Mouse (Mus musculus): Measurements from ENCODE around the gene Il1r2.

Il1r2 gene

DNA sequence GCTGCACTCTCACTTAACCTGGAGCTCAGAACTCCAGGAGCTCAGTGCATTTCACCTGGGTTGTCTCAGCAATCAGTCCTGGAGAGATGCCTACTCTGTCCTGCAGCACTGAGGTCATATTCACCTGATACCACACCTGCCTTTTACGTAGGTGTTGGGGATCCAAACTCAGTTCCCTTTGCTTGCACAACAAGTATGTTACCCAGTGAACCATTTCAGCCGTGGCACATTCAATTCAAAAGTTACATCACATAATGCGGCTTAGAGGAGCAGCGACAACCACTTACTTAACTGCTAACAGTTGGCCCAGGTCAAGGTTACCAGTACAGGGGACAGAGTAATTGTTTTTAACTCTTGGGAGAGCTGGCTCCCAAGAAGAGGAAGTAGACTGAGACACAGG is 58.8 kb downstream of the Il1r2 start:
- no peak for DNase-seq (ENCODE audit: low spot score)

- DNase-seq (ENCODE audit: low spot score), result no peak
Measured at GRCm38 (mm10) chr1:40133567-40133966, 59.7 kb downstream of the Il1r2 start.

- peak; percentile 90 for DNase-seq (ENCODE audit: low spot score)
Measured at GRCm38 (mm10) chr1:40139798-40140532, 66.1 kb downstream of the Il1r2 start.

DNA sequence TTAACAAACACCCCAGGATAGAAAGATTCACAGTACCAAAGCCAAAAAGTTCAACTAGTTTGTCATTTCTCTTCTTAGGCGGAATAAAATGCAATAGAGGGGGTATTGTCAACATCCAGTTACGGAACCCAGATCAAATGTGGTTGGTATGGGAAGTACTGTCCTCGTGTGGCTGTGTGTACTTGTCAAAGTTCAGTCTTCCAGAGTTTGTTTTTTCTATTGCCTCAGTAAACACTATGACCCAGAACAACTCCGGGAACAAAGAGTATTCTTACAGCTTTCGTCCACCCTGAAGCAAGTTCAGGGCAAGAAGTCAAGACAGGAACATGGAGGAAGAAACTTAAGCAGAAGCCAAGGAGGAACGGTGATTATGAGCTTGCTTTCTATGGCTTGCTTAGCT is 82.2 kb downstream of the Il1r2 start:
- DNase-seq (ENCODE audit: low spot score), result no peak

GRCm38 (mm10) chr1:40163329-40163917 is 89.5 kb downstream of the Il1r2 start:
- no peak for DNase-seq (ENCODE audit: low spot score)

DNA sequence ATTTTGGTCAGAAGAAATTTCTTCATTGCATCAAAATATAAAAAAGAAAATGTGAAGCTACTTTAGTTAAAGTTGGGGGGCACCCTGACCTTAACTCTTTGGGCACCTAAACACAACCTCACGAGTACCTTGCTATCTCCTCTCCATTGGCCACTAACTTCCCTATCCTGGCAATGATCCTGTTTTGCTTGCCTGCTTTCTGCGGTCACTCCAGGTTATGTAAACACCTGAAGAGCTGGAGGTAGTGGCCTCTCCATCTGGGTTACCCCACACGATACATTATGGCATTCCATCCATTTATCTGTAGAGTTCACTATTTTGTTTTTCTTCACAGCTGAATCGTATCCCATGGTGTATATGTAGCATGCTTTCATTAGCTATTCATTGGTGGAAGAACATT is 90.5 kb downstream of the Il1r2 start:
- no peak for DNase-seq (ENCODE audit: low spot score)

DNA sequence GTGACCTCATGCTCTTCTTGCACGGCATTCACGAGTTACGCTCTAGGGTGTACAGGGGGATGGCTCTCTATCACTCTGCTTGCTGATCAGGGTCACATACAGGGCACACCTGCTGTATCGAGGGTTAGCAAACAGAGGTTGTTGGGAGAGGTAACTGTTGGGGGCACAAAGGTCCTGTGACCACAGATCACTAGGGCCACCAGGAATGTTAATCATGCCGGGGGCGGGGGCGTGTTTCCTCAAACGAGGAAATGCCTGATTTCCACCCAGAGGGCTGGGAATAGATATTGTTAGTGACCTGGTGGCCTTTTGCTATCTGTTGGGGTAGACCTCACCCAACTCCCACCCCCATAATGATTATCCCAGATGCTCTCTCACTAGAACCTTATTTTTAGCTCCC is 93.7 kb downstream of the Il1r2 start:
- no peak for DNase-seq (ENCODE audit: low spot score)

DNA sequence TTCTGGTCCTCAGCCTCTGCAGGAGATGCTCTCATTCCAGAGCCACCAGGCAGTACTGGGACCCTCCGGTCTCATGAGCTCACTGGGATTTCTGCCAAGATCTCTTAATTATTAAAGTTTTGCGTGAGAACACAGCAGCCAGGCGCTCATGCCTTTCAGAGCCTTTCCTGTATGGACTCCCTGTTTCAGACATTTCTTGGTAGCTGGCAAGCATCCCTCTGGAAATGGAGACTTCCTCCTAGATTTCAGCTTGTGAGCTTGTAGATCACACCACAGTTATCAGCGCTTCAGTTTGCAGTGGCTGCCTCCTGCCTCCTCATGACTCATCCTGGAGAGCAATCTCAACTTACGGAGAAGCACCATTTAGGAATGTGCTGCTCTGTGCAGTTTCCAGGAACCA is 98.0 kb downstream of the Il1r2 start:
- peak; percentile 27 for DNase-seq (ENCODE audit: low spot score)

DNA sequence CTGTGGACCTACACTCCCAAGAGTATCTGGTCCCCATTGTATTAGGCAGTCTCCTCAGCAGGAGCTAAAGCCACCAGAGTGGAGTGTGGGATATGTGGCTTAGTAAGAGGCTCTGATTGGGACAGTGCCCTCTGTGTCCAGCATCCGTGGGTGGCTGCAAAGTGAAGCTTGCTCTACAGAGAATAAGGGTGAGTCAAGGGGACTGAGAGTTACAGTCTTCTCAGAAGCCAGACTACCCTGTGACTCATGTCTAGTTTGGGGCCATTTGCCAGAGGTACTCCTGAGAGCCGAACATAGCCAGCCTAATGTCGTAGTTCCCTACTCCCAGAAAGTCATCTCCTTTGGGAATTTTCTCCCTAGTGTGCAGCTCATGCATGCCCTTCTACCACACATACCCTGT is 100.3 kb downstream of the Il1r2 start:
- DNase-seq (ENCODE audit: low spot score), result no peak

Measured in lung, postnatal 25 days (tissue).